Mouse (Mus musculus) bone marrow, adult 2 months (tissue): ENCODE results near the gene Alb. TPM values are rescaled to one million over a fixed set of nuclear protein-coding genes. Genes with fewer than 3 reads are reported as not detected.

Experiments used
- H3K27ac ChIP-seq: fragments of 200-500 bp; 2 replicates; pipeline ENCODE4 v1.5.1; 2012; ENCODE audit warnings: low read depth, mild to moderate bottlenecking, control low read depth, inconsistent platforms, low read length; ENCODE audit not compliant: control insufficient read depth, poor library complexity, insufficient read depth
- H3K4me1 ChIP-seq: fragments of 200-500 bp; 2 replicates; pipeline ENCODE4 v1.6.1; 2011; ENCODE audit warnings: low read length; ENCODE audit not compliant: control insufficient read depth, insufficient read depth
- H3K4me3 ChIP-seq: fragments of 200-500 bp; replicated peaks from 2 replicates; pipeline ENCODE3; 2011; ENCODE audit warnings: mild to moderate bottlenecking, low read depth, low read length, control low read depth; ENCODE audit not compliant: control insufficient read depth
- CTCF ChIP-seq: fragments of 200-500 bp; IDR thresholded peaks from 2 replicates; pipeline ENCODE4 v1.5.1; 2011; ENCODE audit warnings: low read length, control low read depth; ENCODE audit not compliant: control insufficient read depth, insufficient read depth
- POLR2A ChIP-seq: fragments of 200-500 bp; IDR thresholded peaks from 2 replicates; pipeline ENCODE4 v1.6.1; 2011; ENCODE audit warnings: low read depth, mild to moderate bottlenecking, control low read depth, low read length, borderline replicate concordance; ENCODE audit not compliant: control insufficient read depth
- WGBS: fragments of 180-500 bp; shearing (Covaris S2); methylation state at CpG from one replicate; pipeline ENCODE4 v1.1.7; 2018; 5-methylcytosine and 5-hydroxymethylcytosine counted together
- polyA plus RNA-seq: library from polyadenylated mRNA; stranded (reverse); fragments of >200 nt; gene quantifications from 2 replicates; pipeline ENCODE4 v1.2.4, GENCODE M21; 2011; ENCODE audit warnings: low replicate concordance; ENCODE audit not compliant: missing spikeins, insufficient read depth, insufficient read length

Gene Alb
- polyA plus RNA-seq, 1 experiment: 205 TPM

DNA sequence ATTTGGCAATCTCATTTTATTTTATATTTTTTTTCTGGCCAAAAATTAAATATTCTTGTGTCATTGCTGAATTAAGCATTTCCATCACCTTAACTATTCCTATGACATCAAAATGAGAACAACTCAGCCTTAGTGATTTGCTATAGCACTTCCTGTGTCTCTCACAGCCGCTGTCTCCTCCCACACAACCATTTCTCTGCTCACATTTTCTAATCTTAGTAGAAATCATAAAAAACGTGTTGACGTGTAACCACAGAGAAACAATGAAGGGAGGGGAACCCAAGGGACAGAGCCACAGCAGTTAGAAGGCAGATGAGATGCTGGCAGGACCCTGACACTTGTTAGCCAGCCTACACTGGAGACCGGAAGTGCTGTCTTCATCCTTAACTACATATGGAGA, 8.0 kb upstream of the Alb start:
- Histone ChIP-seq H3K27ac (no peak overlapping the region), H3K4me3 (no peak overlapping the region), H3K4me1 (no peaks in the 10 kb centered on the region)
- TF ChIP-seq CTCF: no peak
- TF ChIP-seq POLR2A: no peak
- WGBS: 29% methylated on average over 4 of the region's 4 CpGs

GRCm38 (mm10) chr5:90457241-90457640, 3.5 kb upstream of the Alb start:
- 73% methylated on average over 1 of the region's 1 CpGs for WGBS
- TF ChIP-seq CTCF: no peak
- Histone ChIP-seq H3K27ac (no peak overlapping the region), H3K4me1 (no peaks in the 10 kb centered on the region), H3K4me3 (no peak overlapping the region)

GRCm38 (mm10) chr5:90458727-90459126, 2.0 kb upstream of the Alb start:
- Histone ChIP-seq H3K4me3 (no peak overlapping the region), H3K4me1 (no peaks in the 10 kb centered on the region), H3K27ac (no peak overlapping the region)
- TF ChIP-seq POLR2A: no peak
- no peak for TF ChIP-seq CTCF
- WGBS: 64% methylated on average over 5 of the region's 5 CpGs

DNA sequence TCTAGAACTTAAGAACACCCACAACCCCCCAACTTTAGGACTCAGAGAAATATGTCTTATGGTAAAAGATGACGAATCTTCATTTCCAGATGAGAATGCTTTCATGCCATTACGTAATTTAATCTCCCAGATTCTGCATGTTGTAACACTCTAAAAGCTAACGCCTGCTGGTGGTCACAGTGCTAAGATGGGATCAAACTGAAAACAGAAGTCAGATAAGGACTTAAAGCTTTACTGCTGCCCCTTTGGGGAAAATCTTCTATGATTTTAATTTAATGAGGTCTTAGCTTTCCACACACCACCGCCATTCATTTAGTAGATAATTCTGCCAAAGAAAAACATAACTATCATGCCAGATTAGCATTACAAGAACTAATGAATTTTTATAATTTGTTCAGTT, 6.1 kb downstream of the Alb start:
- H3K4me1 ChIP-seq: no peaks in the 10 kb centered on the region
- no peak overlapping the region for H3K27ac ChIP-seq
- TF ChIP-seq POLR2A (no peak), CTCF (no peak)
- WGBS: 46% methylated on average over 4 of the region's 4 CpGs
- no peak overlapping the region for H3K4me3 ChIP-seq

DNA sequence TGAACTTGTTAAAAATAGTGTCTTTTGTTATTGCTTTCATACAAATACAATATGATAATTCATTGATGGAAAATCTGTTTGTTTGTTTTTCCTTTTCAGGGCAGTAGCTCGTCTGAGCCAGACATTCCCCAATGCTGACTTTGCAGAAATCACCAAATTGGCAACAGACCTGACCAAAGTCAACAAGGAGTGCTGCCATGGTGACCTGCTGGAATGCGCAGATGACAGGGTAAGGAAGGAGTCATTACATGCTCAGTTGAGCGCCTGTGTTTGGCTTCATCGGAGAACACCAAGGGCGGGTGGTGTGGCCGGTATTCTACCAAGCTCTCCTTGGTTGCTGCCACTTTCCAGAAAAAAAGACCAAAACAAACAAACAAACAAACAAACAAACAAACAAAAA, 6.5 kb downstream of the Alb start:
- TF ChIP-seq CTCF: no peak
- TF ChIP-seq POLR2A: no peak
- H3K27ac ChIP-seq: no peak overlapping the region
- H3K4me3 ChIP-seq: no peak overlapping the region
- no peaks in the 10 kb centered on the region for H3K4me1 ChIP-seq
- WGBS: 86% methylated on average over 6 of the region's 6 CpGs

- 90% methylated on average over 3 of the region's 3 CpGs for WGBS
- no peak overlapping the region for H3K4me3 ChIP-seq
- H3K4me1 ChIP-seq: no peaks in the 10 kb centered on the region
- TF ChIP-seq POLR2A (no peak), CTCF (no peak)
- no peak overlapping the region for H3K27ac ChIP-seq
These were observed 10.1 kb downstream of the Alb start for GRCm38 (mm10) chr5:90470836-90471235.

- Histone ChIP-seq H3K27ac (no peak overlapping the region), H3K4me3 (no peak overlapping the region), H3K4me1 (no peaks in the 10 kb centered on the region)
- 85% methylated on average over 4 of the region's 4 CpGs for WGBS
- TF ChIP-seq CTCF: no peak
- TF ChIP-seq POLR2A: no peak
These were observed 13.2 kb downstream of the Alb start for GRCm38 (mm10) chr5:90473902-90474301.

GRCm38 (mm10) chr5:90474369-90474768, 13.7 kb downstream of the Alb start:
- 82% methylated on average over 5 of the region's 5 CpGs for WGBS
- TF ChIP-seq POLR2A (no peak), CTCF (no peak)
- Histone ChIP-seq H3K4me1 (no peaks in the 10 kb centered on the region), H3K27ac (no peak overlapping the region), H3K4me3 (no peak overlapping the region)

DNA sequence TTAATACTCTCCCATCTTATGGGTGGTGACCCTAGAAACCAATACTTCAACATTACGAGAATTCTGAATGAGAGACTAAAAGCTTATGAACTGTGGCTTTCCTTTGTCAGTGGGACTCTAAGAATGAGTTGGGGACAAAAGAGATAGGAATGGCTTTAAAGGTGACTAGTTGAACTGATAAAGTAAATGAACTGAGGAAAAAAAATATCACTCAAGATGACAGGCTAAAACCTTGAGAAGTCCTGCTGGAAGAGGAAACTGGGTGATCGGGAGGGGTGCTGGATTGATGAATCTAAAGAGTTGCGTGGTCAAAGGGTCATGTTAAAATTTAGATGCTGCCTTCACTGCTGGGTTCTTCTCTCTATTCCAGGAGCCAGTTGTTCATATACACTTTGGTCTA, 16.0 kb downstream of the Alb start:
- TF ChIP-seq CTCF (no peak), POLR2A (no peak)
- Histone ChIP-seq H3K27ac (no peak overlapping the region), H3K4me1 (no peaks in the 10 kb centered on the region), H3K4me3 (no peak overlapping the region)
- 86% methylated on average over 3 of the region's 3 CpGs for WGBS
